Mouse (Mus musculus) embryo, embryonic 10.5 days (tissue): ENCODE measurements around the gene Dffa.
"Not testable (repeated sequence)": the region's sequence is repeated elsewhere in the genome, so short reads cannot be mapped to it uniquely, and the experiment has no call there.

Source experiments
- DNase-seq: peaks from one replicate; pipeline ENCODE4 v3.0.0-alpha.2; 2015; ENCODE audit warnings: low spot score

Dffa gene

DNA sequence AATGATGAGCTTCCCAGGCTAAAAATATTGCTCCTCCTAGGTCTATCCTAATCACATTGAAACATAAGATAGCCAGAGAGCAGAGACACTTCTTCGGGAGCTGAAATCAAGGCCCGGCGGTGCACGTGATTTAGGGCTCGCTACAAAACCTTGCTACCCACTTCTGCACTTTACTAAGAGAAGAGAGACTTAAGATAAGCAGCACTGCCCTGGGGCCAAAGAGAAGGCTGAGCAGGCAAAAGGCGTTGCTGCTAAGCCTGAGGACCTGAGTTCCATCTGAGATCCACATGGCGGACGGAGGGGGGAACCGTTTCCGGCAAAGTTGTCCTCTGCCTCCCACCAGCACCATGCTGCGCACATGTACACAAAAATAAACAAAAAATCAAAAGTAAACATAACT is 5.4 kb upstream of the Dffa start:
- peak; percentile 17 for DNase-seq

GRCm38 (mm10) chr4:149099369-149100017 is 4.5 kb upstream of the Dffa start, which contains the start of gene Pex14:
Gene Pex14 (minus strand): TSS chr4:149099876.
- DNase-seq, result peak; percentile 96

GRCm38 (mm10) chr4:149100449-149100848 is 3.5 kb upstream of the Dffa start:
- DNase-seq, result not testable (repeated sequence)

DNA sequence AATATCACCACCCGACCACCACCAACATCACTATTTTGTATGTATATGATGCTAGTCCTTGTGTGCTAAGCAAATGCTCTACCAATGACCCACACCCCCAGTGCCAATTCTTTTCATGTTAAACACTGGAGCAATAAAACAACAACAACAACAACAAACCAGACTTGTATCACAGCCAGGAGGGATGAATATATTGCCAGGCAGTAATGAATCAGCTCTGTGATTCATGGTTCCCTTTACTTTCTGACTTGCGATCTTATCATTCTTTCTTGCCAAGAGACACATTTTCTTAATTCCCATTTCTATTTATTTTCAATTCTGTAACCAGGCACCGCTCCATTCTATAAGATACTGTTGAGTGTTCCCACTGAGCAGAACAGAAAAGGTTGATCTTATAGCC is 2.5 kb upstream of the Dffa start:
- no peak for DNase-seq

- not testable (repeated sequence) for DNase-seq
Measured at GRCm38 (mm10) chr4:149119978-149120562, 16.1 kb downstream of the Dffa start.

- no peak for DNase-seq
Measured at GRCm38 (mm10) chr4:149123432-149123831, 19.5 kb downstream of the Dffa start.

DNA sequence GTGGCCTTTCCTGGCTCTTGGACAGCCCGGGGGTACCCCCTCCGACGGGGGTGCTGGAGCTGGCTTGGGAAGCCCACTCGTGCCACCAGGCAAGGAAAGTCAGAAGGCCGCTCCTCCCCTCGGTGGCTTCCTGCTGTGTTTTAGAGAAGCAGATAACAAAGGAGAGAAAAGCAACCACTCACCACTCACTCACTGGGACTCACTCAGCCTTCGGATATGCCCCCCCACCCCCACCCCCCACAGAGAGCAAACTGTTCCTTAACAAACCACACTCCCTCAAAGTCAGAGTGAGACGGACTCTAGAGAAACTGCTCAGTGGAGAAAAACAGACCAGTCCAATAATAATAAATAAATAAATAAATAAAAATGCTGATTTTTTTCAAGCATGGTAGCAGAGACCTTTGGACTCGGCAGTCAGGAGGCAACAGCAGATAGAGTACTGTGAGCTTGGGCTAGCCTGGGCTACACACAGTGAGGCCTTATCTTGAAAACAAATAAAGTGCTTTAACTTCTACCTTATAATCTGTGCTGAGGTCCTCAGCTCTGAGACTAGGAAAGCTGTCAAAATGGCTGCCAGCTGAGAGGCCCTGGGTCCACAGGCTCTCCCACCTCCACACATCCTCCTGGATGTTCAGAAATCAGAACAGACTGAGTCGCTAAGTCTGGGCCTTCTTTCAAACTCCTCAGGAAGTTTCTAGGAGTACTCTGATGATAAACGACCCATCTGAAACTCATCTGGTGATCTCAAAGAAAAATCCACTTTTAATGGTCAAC is 21.6 kb downstream of the Dffa start:
- no peak for DNase-seq

DNA sequence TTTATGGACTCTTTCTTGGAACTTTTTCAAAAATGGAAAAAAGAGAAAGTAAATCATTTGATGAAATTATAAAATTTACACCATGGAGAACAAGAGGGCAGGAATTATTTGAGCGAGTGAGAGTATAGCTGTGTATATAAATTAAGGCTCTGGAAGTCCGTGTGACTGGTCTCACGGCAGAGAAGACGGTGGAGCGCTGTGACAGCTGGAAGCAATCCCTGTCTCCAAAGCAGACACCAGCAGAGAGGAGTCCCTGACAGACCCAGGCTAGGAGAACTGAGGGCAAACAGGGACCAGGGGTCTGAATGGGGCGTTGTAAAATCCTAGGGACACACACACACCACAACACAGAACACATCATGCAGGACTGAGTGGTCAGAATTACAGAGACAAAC is 22.2 kb downstream of the Dffa start:
- no peak for DNase-seq

- DNase-seq, result no peak
Measured at GRCm38 (mm10) chr4:149126663-149127062, 22.7 kb downstream of the Dffa start, which contains the start of gene Cort. Gene Cort (minus strand): TSS chr4:149126763.

DNA sequence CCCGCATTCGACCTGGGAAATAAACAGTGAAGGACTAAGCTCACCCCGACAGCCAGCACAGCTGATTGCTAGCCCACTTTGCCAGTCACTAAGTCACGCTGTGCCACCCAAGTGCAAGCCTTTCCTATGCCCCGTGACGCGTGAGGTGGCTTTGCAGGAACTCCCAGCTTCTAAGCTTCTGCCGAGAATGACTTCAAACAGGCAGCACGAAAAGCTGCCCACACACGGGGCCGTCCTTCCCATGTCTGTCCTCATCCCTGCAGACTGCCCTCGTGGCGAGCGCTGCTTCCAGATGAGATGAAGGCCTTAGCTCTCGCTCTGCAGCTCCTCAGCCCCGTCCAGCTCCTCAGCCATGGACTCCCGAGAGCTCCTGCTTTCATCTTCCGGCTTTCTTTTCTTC is 24.5 kb downstream of the Dffa start:
- DNase-seq, result no peak

GRCm38 (mm10) chr4:149131021-149131752 is 27.2 kb downstream of the Dffa start:
- DNase-seq, result no peak

- no peak for DNase-seq
Measured at GRCm38 (mm10) chr4:149131789-149132565, 28.0 kb downstream of the Dffa start.

GRCm38 (mm10) chr4:149133395-149133794 is 29.4 kb downstream of the Dffa start:
- no peak for DNase-seq

- DNase-seq, result no peak
Measured at GRCm38 (mm10) chr4:149136116-149136850, 32.3 kb downstream of the Dffa start.

GRCm38 (mm10) chr4:149136982-149137770 is 33.2 kb downstream of the Dffa start, which contains the start of gene Cenps:
Gene Cenps (minus strand): TSS chr4:149137629.
- DNase-seq, result peak; percentile 96

DNA sequence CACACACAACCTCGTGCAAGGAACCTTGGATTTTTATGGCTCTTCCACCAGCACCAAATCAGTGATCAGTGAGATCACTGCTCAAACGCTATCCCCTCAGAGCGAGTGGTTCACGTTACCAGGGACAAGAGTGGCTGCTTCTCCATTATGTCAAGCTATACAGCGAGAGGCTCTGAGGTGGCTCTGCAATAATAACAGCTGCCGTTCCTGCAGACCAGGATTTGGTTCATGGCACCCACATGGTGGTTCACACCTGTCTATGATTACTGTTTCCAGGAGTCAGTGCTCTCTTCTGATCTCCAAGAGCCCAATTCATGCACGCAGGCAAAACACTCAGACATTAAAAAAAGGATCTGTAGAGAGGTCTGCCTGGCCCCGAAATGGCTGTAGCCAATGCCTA is 34.6 kb downstream of the Dffa start:
- DNase-seq, result no peak

DNA sequence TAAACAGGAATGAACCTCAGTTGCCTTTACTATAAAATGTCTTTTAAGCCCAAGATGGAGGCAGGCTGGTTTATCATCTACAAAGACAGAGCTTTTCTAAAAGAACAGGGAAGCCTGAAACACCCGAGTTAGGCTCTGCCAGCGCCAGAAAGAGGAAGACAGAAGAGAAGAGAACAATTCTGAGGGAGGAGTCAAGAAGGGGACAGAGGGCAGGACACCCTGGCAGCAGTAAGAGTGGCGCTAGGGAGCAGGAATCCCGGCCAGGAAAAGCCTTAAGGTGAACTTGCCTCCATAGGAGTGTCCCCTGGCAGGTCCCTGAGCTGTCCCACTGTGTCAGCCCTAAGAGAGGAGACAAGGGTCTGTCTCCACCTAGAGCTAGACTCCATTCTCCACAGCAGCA is 39.6 kb downstream of the Dffa start:
- DNase-seq, result no peak

DNA sequence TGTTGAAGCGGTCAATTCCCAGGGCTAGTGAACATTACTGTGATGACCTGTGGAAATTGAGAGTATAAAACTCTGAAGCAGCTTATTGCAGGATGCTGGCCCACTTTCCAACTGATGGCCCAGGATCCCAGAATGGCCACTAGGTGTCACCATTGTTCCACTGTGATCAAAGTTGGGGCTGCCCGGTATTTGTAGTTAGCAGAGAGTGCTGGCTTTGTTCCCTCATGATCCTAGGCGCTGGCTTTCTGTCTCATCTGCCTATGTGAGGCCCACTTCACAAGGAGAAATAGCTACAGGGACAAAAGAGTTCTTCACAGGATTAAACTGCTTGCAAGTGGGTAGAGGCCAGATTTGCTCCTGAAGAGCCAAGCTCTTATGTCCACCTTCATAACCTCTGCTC is 40.5 kb downstream of the Dffa start:
- DNase-seq, result peak; percentile 96

DNA sequence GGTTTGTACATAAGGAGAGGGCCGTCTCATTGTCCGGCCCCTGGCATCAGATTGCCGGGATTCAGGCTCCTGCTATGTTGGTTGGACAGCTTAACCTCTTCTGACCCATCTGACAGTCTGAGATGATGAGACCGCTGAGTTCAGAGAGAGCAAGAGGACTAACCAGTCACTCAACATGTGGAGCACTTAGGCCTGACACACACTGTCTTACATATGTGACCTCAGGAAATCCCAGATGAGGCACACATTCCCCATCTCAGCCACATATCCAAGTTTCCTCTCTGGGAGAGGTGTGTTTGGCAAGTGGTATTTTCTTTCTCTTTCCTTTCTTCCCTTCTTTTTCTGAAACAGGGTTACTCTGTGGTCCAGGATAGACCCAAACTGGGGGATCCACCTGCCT is 41.2 kb downstream of the Dffa start:
- DNase-seq, result no peak

GRCm38 (mm10) chr4:149147528-149147927 is 43.6 kb downstream of the Dffa start:
- no peak for DNase-seq
